Mouse (Mus musculus) spleen, adult 2 months (tissue): Measurements from ENCODE around the gene Scaf11. TPM values are rescaled to one million over a fixed set of nuclear protein-coding genes. Genes with fewer than 3 reads are reported as not detected.
"Not testable (repeated sequence)": the region's sequence is repeated elsewhere in the genome, so short reads cannot be mapped to it uniquely, and the experiment has no call there.

ENCODE experiments used
- DNase-seq, 2 experiments: peaks; one replicate each; pipeline versions ENCODE4 v3.0.0 to v3.0.0-alpha.2; 2012 to 2021; ENCODE audit warnings: low spot score in 2 of 2, low read depth in 1 of 2
- H3K27ac ChIP-seq: fragments of 200-500 bp; 2 replicates; pipeline ENCODE4 v1.5.1; 2012; ENCODE audit warnings: low read length, inconsistent platforms; ENCODE audit not compliant: insufficient read depth
- H3K27me3 ChIP-seq: fragments of 200-500 bp; 2 replicates; pipeline ENCODE4 v1.6.1; 2012; ENCODE audit warnings: mild to moderate bottlenecking, moderate library complexity, low read length, inconsistent platforms; ENCODE audit not compliant: control insufficient read depth, insufficient read depth
- H3K36me3 ChIP-seq: fragments of 200-500 bp; 2 replicates; pipeline ENCODE4 v1.6.1; 2012; ENCODE audit warnings: mild to moderate bottlenecking, low read length, inconsistent platforms; ENCODE audit not compliant: control insufficient read depth, insufficient read depth
- H3K4me1 ChIP-seq: fragments of 200-500 bp; 2 replicates; pipeline ENCODE4 v1.6.1; 2011; ENCODE audit warnings: inconsistent platforms; ENCODE audit not compliant: control insufficient read depth, insufficient read depth, insufficient read length
- H3K4me3 ChIP-seq: fragments of 200-500 bp; 2 replicates; pipeline ENCODE4 v1.5.1; 2011; ENCODE audit warnings: mild to moderate bottlenecking, inconsistent platforms; ENCODE audit not compliant: insufficient read depth, insufficient read length; ENCODE audit errors: extremely low read depth
- CTCF ChIP-seq: fragments of 200-500 bp; IDR thresholded peaks from 2 replicates; pipeline ENCODE4 v1.5.1; 2011; ENCODE audit warnings: mild to moderate bottlenecking, inconsistent platforms; ENCODE audit not compliant: insufficient read depth, insufficient read length, insufficient replicate concordance; ENCODE audit errors: extremely low read depth
- POLR2A ChIP-seq: fragments of 200-500 bp; IDR thresholded peaks from 2 replicates; pipeline ENCODE4 v1.6.1; 2011; ENCODE audit warnings: low read depth, low read length, inconsistent platforms
- WGBS: fragments of 180-500 bp; shearing (Covaris S2); methylation state at CpG from one replicate; pipeline ENCODE4 v1.1.7; 2018; 5-methylcytosine and 5-hydroxymethylcytosine counted together
- polyA plus RNA-seq: library from polyadenylated mRNA; depleted of rRNA; stranded (reverse); fragments of >200 nt; gene quantifications from 2 replicates; pipeline ENCODE4 v1.2.3, GENCODE M21; 2012

The Scaf11 gene
- polyA plus RNA-seq, 1 experiment = 16.3 TPM

DNA sequence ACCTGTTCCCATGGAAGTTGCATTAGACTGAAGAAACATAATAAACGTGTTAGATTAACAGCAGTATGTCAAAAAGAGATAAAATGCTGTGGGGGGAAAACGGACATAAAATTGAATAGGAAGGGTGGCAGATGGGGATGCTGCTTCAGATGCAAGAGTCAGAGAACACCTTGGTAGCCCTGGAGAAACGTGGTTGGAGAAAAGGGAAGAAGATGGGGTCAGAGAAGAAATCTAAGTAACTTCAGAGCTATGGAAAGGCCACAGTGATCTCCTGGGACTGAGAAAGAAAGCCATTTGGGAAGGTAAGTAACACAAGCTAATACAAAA lies 3.3 kb downstream of the Scaf11 start:
- no peak overlapping the region for H3K4me3 ChIP-seq
- 55% methylated on average over 3 of the region's 3 CpGs for WGBS
- H3K27ac ChIP-seq = no peak overlapping the region
- H3K36me3 ChIP-seq = no peaks in the 10 kb centered on the region; the same call in 1 of the 2 replicates
- H3K27me3 ChIP-seq = no peaks in the 10 kb centered on the region
- TF ChIP-seq CTCF (no peak), POLR2A (no peak)
- no peak for DNase-seq
- peaks cover 3% of the 10 kb centered on the region for H3K4me1 ChIP-seq

DNA sequence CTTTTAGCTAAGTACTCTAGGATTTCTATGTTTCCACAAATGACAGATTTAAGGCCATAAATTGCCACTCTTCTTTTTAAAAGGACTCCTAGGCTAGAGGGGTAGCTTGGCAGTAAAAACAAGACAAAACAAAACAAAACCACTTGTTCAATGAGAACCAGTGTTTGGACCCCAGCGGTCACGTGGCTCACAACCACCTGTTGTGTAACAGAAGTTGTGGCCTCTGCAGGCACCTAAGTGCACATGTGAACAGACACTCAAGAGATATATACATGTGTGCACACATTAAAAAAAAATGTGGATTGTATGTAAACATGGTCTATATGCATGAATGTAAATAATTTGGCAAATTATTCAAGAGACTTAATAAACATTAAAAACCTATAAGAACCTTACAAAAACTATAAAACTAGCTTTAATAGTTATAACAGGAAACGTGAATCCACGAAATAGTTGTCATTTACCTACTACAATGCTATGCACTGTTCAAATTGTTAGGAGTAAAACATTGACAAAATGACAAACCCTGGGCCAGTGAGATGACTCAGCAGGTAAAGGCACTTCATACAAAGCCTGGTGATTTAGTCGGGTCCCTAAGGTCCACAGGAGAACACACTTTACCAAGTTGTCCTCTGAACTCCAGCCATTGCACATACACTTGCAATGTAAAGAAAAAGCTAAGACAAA lies 3.8 kb downstream of the Scaf11 start:
- WGBS = 70% methylated on average over 5 of the region's 5 CpGs
- no peak overlapping the region for H3K27ac ChIP-seq
- DNase-seq = no peak

DNA sequence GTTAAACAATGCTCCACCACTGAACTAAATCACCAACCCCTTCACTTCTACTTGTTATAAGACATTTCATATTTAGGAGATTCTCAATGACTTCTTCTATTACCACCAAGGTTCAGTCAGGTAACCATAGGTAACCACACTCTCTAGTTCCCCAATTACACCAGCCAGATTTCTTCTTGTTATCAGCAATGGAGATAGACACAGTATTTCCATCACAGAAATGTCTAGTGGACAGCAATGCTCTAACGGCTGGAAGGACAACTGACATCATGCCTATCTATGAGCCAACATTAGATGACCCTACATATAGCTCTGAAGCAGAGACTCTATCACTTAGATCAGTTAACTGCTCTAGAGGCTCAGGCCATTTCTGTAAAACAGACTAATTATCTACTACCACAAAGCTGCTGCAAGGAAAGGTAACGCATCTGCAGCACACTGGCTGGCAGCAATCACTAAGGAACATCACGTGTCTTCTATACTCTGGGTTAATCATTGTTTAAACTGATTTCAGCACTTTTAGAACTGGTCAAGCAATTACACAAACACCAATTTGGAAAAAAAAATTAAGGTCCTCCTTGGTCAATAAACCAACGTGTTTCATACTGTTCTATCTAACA lies 4.9 kb downstream of the Scaf11 start:
- Histone ChIP-seq H3K4me3 (no peak overlapping the region), H3K27me3 (no peaks in the 10 kb centered on the region), H3K36me3 (no peaks in the 10 kb centered on the region; the same call in 1 of the 2 replicates), H3K27ac (no peak overlapping the region), H3K4me1 (peaks cover 3% of the 10 kb centered on the region)
- TF ChIP-seq POLR2A (no peak), CTCF (no peak)
- 70% methylated on average over 4 of the region's 4 CpGs for WGBS
- DNase-seq = no peak

More for the DNA sequence above, 3.8 kb downstream of the Scaf11 start:
- Histone ChIP-seq H3K4me1 (peaks cover 3% of the 10 kb centered on the region), H3K4me3 (no peak overlapping the region), H3K36me3 (no peaks in the 10 kb centered on the region; the same call in 1 of the 2 replicates), H3K27me3 (no peaks in the 10 kb centered on the region)
- no peak for TF ChIP-seq POLR2A
- TF ChIP-seq CTCF = no peak

DNA sequence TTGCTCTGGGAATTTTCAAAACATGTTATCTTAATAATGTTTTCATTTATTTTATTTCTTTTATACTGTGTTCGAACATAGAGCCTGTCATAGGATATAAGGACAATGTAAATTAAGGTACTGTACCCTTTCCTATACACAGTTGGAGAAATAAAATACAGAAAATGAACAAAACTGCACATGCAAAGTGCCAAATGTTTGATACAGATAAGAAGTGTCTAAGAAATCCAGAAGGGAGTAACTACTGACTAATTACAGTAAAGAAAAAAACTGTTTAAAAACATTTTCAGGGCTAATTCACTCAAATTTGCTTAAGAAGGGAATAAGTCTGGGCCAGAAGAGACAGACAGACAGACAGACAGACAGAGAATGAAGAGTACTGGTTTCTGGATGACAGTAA lies 7.3 kb downstream of the Scaf11 start:
- H3K27me3 ChIP-seq = no peaks in the 10 kb centered on the region
- H3K4me3 ChIP-seq = no peak overlapping the region
- H3K36me3 ChIP-seq = peaks cover 1% of the 10 kb centered on the region
- peaks cover 1% of the 10 kb centered on the region; the same call in 1 of the 2 replicates for H3K4me1 ChIP-seq
- no peak overlapping the region for H3K27ac ChIP-seq
- no peak for DNase-seq
- TF ChIP-seq POLR2A = no peak
- no peak for TF ChIP-seq CTCF
- WGBS = 82% methylated on average over 1 of the region's 1 CpGs

DNA sequence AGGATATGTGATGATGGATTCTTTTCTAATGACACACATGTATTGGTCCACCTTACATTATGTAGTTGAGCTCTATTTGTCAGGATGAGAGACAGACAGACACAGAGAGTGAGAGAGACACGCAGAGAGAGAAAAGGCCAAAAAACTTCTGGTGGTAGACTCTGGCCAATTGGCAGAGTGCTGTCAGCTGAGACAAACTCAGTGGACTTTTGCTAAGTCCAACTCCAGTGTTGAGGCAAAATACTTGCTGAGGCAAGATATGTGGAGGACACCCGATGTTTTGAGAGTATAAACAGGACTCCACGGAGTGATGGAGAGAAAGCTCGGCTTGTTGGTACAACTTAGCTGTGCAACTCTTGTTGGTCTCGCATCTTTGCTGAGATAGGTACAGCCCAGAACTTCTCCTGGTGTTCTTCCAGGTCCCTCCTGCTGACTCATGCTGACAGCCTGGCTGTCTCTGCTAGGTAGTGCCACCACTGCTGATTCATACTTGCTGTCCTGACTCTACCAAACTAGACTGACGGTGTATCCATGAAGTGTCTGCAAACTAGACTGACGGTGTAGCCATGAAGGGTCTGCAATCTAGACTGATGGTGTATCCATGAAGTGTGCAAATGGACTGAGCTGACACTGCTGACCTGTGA lies 11.9 kb downstream of the Scaf11 start:
- WGBS = 89% methylated on average over 7 of the region's 7 CpGs
- DNase-seq = no peak
- H3K4me1 ChIP-seq = no peaks in the 10 kb centered on the region
- no peak for TF ChIP-seq POLR2A
- H3K36me3 ChIP-seq = peaks cover 11% of the 10 kb centered on the region
- no peaks in the 10 kb centered on the region for H3K27me3 ChIP-seq
- H3K27ac ChIP-seq = no peak overlapping the region
- no peak overlapping the region for H3K4me3 ChIP-seq

DNA sequence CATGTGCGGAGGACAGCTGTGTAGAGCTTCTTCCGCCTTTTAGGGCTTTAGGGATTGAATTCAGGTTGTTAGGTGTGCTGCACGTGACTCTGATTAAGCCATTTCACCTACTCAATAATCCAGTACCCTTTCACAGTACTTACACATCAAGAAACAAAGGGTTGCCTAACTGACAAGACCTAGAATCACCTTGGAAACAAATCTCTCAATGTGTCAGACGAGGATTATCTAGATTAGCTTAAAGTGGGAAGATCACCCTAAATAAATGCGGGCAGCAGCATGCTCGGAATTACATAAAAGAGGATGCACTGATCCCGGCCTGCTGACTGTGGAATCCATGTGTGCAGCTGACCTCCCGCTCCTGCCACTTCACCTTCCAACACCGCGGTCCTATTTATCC lies 13.9 kb downstream of the Scaf11 start:
- no peaks in the 10 kb centered on the region for H3K27me3 ChIP-seq
- H3K27ac ChIP-seq = no peak overlapping the region
- no peaks in the 10 kb centered on the region for H3K4me1 ChIP-seq
- H3K4me3 ChIP-seq = no peak overlapping the region
- no peak for DNase-seq
- WGBS = 97% methylated on average over 10 of the region's 10 CpGs
- H3K36me3 ChIP-seq = peaks cover 13% of the 10 kb centered on the region
- TF ChIP-seq POLR2A (no peak), CTCF (no peak)

DNA sequence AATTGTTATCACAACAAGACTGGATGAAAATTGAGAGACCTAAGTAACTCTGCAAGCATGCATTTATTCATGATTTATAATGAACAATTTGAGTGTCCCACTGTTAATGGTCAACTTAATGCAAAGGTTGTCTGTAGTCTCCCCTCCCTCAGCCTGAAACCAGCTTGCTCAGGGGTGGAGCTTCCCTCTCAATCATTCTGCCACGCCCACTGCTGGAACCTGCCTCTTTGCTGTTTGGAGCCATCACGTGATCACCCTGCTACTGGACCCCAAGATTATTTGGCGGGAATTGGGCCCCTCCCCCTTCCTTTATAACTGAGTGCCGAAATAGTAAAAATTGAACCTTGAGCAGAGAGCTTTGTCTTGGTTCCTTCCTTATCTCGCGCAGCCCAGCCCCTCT lies 19.2 kb downstream of the Scaf11 start:
- H3K27me3 ChIP-seq, DNase-seq, H3K4me3 ChIP-seq, H3K4me1 ChIP-seq, H3K27ac ChIP-seq: not testable (repeated sequence)
- H3K36me3 ChIP-seq = peaks cover 19% of the 10 kb centered on the region
- 94% methylated on average over 6 of the region's 6 CpGs for WGBS
